Mouse (Mus musculus) stomach, postnatal 0 days (tissue): Measurements from ENCODE around the gene Gm10912.

ENCODE experiments used
- CTCF ChIP-seq: IDR thresholded peaks from 2 replicates; pipeline ENCODE4 v1.5.1; 2016; ENCODE audit warnings: antibody characterized with exemption, low read depth, mild to moderate bottlenecking, moderate library complexity
- EP300 ChIP-seq: optimal IDR thresholded peaks from 2 replicates; pipeline ENCODE3; 2016; ENCODE audit warnings: antibody characterized with exemption

- TF ChIP-seq CTCF (no peak), EP300 (no peak)
Measured at GRCm38 (mm10) chr2:104028139-104028723, 37.4 kb upstream of the Gm10912 start, which contains the start of gene 4931422A03Rik.
